Mouse (Mus musculus) adrenal gland, adult (tissue): ENCODE results near the gene Otud7a.
A peak's percentile ranks its signal among the peaks of the same experiment; 100 is the strongest.

Experiments
- DNase-seq, 2 experiments: peaks; one replicate each; pipeline ENCODE4 v3.0.0; 2022 to 2023; ENCODE audit warnings: low spot score in 1 of 2; ENCODE audit not compliant: inconsistent age in 2 of 2

The Otud7a gene

GRCm38 (mm10) chr7:63768398-63769029 lies 324.0 kb downstream of the Otud7a start:
- no peak for DNase-seq

- DNase-seq = no peak
These were observed 328.7 kb downstream of the Otud7a start for GRCm38 (mm10) chr7:63773268-63773667.

DNA sequence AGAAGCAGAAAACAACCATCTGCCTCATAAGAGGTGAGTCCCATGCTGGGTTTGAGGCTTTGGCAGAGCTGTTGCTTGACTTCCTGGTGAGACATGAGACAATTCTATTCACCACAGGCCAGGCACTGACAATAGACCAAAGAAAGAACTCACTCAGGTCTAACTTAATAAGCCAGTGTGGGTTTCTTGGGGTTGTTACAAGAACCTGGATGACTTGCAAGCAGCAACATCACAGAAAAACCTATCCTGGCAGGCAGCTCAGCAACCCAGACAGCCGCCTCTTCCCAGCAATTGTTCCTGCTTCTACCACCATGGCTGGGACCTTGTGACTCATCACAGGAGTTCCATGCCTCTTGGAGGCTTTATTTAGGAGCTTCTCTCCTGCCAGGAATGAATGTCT lies 329.7 kb downstream of the Otud7a start:
- peak; percentile 21 to 42 for DNase-seq

DNA sequence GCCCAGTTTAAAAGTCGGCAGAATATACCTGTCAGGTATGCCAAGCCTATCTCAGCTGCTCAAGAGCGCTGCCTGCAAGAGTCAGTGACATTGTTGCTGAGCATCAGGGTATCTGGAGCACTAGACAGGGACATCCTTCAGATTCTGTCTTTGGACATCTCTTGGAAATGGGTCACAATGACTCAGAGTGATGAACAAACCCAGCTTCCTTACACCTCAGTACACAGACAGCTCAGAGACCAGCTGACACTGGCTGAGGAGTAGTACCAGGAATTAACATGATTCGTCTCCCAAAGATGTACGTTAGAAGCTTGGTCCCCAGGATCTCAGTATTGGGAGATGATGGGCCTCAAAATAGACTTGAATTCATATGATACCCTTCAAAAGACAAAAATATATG lies 332.8 kb downstream of the Otud7a start:
- no peak for DNase-seq

- DNase-seq = no peak
These were observed 336.3 kb downstream of the Otud7a start for GRCm38 (mm10) chr7:63780821-63781220.

DNA sequence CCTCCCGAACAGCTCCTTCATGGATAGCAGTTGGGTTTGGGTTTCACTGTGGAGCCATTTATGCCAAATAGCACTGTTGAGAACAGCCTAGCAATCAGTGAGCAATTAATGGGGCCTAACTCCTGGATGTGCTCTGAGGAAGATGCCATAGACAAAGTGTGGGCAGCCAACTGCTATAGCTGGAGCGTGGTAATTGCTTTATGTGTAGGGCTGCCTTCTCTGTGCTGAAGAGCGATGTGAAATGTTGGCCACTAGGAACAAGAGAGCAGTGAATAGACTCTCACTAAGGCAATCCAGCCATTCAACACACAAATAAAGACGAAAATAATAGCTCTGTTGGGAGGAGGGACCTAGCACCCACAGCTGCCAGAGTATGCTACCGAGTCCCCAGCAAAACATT lies 345.2 kb downstream of the Otud7a start:
- no peak for DNase-seq

DNA sequence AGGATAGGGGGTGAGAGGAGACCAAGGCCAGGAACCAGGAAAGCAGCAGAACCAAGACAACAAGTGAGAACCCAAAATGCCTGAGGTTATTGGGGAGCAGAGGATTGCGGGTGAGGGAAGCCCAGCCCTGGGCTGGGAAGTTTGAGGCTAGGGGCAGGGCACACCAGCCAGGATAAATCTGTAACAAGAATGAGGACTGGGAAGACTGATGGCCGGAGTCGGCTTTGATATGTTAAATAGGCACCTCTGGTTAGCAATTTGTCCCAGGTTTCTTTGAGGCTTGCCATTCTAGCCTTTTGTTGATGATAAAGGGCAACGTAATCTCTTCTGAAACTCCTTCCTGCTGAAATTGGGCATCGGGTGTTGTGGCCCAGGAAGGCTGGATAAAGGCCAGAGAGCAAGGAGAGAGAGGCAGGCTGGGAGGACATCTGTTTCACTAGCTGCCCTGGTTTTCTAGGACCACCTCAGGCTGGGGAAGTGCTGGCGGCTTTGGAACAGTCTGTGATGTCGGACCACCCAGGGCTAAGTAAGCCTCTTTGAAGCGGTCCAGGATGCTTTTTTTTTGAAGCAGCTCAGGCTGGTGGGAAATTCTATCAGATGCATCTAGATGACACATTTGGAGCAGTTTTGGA lies 351.6 kb downstream of the Otud7a start:
- no peak for DNase-seq

DNA sequence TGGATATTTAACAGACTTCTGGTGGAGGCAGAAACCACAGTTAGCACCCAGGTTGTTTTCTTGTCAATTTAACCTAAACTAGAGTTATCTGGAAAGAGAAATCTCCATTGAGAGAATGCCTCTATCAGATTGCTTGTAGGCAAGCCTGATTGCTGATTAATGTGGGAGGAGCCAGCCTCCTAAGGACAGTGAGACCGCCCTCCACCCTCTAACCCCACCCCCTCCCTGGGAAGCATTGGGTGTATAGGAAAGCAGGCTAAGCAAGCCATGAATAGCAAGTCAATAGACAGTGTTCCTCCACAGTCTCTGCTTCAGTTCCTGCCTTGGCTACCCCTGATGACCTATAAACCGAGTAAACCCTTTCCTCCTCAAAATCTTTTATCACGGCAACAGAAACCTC lies 353.9 kb downstream of the Otud7a start:
- DNase-seq = no peak

DNA sequence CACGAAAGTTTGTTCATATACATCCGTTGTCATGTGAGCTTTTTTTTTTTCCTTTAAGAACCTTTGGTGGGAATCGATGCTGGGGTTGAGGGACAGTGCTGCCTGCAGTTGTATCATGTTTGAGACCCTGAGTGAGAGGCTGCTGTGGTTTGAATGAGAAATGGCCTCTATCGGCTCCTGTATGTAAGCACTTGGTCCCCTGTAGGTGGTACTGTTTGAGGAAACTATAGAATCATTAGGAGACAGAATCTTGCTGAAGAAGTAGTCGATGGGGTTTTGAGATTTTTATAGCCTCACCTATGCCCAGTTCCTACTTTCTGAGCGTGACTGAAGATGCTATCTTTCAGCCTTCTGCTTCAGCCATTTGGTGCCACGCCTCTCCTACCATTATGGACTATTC lies 354.8 kb downstream of the Otud7a start:
- DNase-seq = no peak

GRCm38 (mm10) chr7:63802751-63803150 lies 358.2 kb downstream of the Otud7a start:
- peak; percentile 82 to 86 for DNase-seq
